Comparison of ENCODE assay signal across 39 mouse cellular contexts in the genomic region with DNA sequence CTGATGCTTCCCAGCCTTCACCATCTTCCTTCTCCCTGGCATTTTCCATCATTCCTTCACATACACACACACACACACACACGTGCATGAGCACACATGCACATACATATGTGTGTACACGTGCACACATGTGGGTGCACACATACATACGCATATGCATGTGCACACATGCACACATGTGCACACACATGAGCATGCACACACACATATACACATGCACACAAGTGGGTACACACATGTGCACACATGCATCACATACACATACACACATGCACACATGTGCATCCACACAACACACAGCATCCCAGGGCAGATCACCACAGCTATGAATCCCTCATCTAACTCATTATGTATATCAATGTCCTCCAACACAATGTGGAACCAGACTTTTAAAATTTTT. TPM values are rescaled to one million over a fixed set of nuclear protein-coding genes. Genes with fewer than 3 reads are reported as not detected.
"Had no signal": no experiment of that assay in that cellular context is flagged by ENCODE, and none has a peak within 500 bp of the region (broad histone marks: within the 10 kb centered on the region; RNA-seq: fewer than 3 reads in every experiment).

No protein-coding gene starts in this region.

- H3K4me1 ChIP-seq: forebrain, embryonic 15.5 days had no signal

- H3K9ac ChIP-seq: embryonic facial prominence, embryonic 12.5 days; embryonic facial prominence, embryonic 13.5 days; embryonic facial prominence, embryonic 15.5 days; forebrain, embryonic 12.5 days; forebrain, embryonic 13.5 days; forebrain, embryonic 15.5 days; forebrain, postnatal 0 days had no signal

- H3K36me3 ChIP-seq: embryonic facial prominence, embryonic 10.5 days; embryonic facial prominence, embryonic 12.5 days; embryonic facial prominence, embryonic 13.5 days; embryonic facial prominence, embryonic 15.5 days; forebrain, embryonic 10.5 days; forebrain, embryonic 12.5 days; forebrain, embryonic 15.5 days had no signal

- H3K9me3 ChIP-seq: embryonic facial prominence, embryonic 10.5 days; embryonic facial prominence, embryonic 12.5 days; embryonic facial prominence, embryonic 13.5 days; embryonic facial prominence, embryonic 15.5 days; forebrain, embryonic 10.5 days; forebrain, embryonic 12.5 days; forebrain, embryonic 13.5 days; forebrain, embryonic 15.5 days had no signal

- H3K4me2 ChIP-seq: embryonic facial prominence, embryonic 12.5 days; embryonic facial prominence, embryonic 13.5 days; embryonic facial prominence, embryonic 15.5 days; forebrain, embryonic 12.5 days; forebrain, embryonic 13.5 days; forebrain, embryonic 15.5 days had no signal

- ATAC-seq: forebrain, embryonic 13.5 days; forebrain, embryonic 14.5 days; forebrain, embryonic 15.5 days; forebrain, embryonic 16.5 days; forebrain, postnatal 0 days had no signal

- DNase-seq: cerebellum, adult 2 months; cerebellum, adult 8-10 months; cerebellum, adult 9-10 months; cerebellum, adult 9-11 months; cerebellum, postnatal 10 days; cerebellum, postnatal 14 days; cerebellum, postnatal 25 days; cerebellum, postnatal 36 days; embryo, embryonic 11 days; forebrain, postnatal 0 days; gastrocnemius, adult 2 months; gastrocnemius, postnatal 10 days; gastrocnemius, postnatal 14 days; gastrocnemius, postnatal 25 days; gastrocnemius, postnatal 36 days; heart, adult 11 months; heart, adult 18-20 months had no signal

- H3K27ac ChIP-seq: embryonic facial prominence, embryonic 10.5 days; embryonic facial prominence, embryonic 12.5 days; embryonic facial prominence, embryonic 13.5 days; embryonic facial prominence, embryonic 15.5 days; forebrain, embryonic 10.5 days; forebrain, embryonic 12.5 days; forebrain, embryonic 13.5 days; forebrain, embryonic 15.5 days; gastrocnemius, adult 2 months had no signal

- H3K27me3 ChIP-seq: embryonic facial prominence, embryonic 12.5 days; embryonic facial prominence, embryonic 13.5 days; embryonic facial prominence, embryonic 15.5 days; forebrain, embryonic 12.5 days; forebrain, embryonic 13.5 days; forebrain, embryonic 15.5 days had no signal

- H3K4me3 ChIP-seq: embryonic facial prominence, embryonic 10.5 days; embryonic facial prominence, embryonic 12.5 days; embryonic facial prominence, embryonic 13.5 days; embryonic facial prominence, embryonic 15.5 days; erythroblast, embryonic 14.5 days; forebrain, embryonic 10.5 days; forebrain, embryonic 12.5 days; forebrain, embryonic 13.5 days; forebrain, embryonic 15.5 days; gastrocnemius, adult 2 months had no signal

RNA-seq across cellular contexts. Expression of gene Lrrc10, which starts 14.0 kb away (rescaled TPM):
- total RNA-seq: common myeloid progenitor, adult 5-6 weeks; forebrain, postnatal 0 days; gastrocnemius, postnatal 10 days; gastrocnemius, postnatal 14 days; gastrocnemius, postnatal 25 days; granulocyte monocyte progenitor cell, adult 5-6 weeks had no signal
- polyA plus RNA-seq: cerebellum, adult 2 months; embryonic facial prominence, embryonic 10.5 days; embryonic facial prominence, embryonic 11.5 days; embryonic facial prominence, embryonic 12.5 days; embryonic facial prominence, embryonic 13.5 days; embryonic facial prominence, embryonic 14.5 days; erythroblast, embryonic 14.5 days; forebrain, embryonic 10.5 days; forebrain, embryonic 11.5 days; forebrain, embryonic 12.5 days; forebrain, embryonic 13.5 days; forebrain, embryonic 14.5 days; forebrain, embryonic 15.5 days; forebrain, embryonic 16.5 days; forebrain, postnatal 0 days; frontal cortex, adult 2 months had no signal

RNA-seq across cellular contexts. Expression of gene Best3, which starts 45.0 kb away (rescaled TPM):
- total RNA-seq: common myeloid progenitor, adult 5-6 weeks; forebrain, postnatal 0 days; granulocyte monocyte progenitor cell, adult 5-6 weeks had no signal
- polyA plus RNA-seq: erythroblast, embryonic 14.5 days; forebrain, embryonic 10.5 days; forebrain, embryonic 14.5 days; forebrain, embryonic 16.5 days had no signal

RNA-seq across cellular contexts. Expression of gene Gm10271, which starts 58.8 kb away (rescaled TPM):
- total RNA-seq: common myeloid progenitor, adult 5-6 weeks; forebrain, postnatal 0 days; gastrocnemius, adult 18-20 months; gastrocnemius, adult 2 months; gastrocnemius, adult 8-10 months; gastrocnemius, postnatal 10 days; gastrocnemius, postnatal 14 days; gastrocnemius, postnatal 25 days; gastrocnemius, postnatal 36 days; gastrocnemius, postnatal 4 days; granulocyte monocyte progenitor cell, adult 5-6 weeks; heart, adult 18-20 months had no signal
- polyA plus RNA-seq: cerebellum, adult 2 months; cortical plate, adult 2 months; embryonic facial prominence, embryonic 10.5 days; embryonic facial prominence, embryonic 11.5 days; embryonic facial prominence, embryonic 12.5 days; embryonic facial prominence, embryonic 13.5 days; embryonic facial prominence, embryonic 14.5 days; embryonic facial prominence, embryonic 15.5 days; erythroblast, embryonic 14.5 days; forebrain, embryonic 10.5 days; forebrain, embryonic 11.5 days; forebrain, embryonic 12.5 days; forebrain, embryonic 13.5 days; forebrain, embryonic 14.5 days; forebrain, embryonic 15.5 days; forebrain, embryonic 16.5 days; forebrain, postnatal 0 days; frontal cortex, adult 2 months; gonadal fat pad, adult 2 months had no signal
